Mouse (Mus musculus): ENCODE data around the gene Poc1a.
A peak's percentile ranks its signal among the peaks of the same experiment; 100 is the strongest.

GRCm38 (mm10) chr9:106231816-106232215 is 49.0 kb upstream of the Poc1a start:
- no peak for TF ChIP-seq E2F4 (IDR thresholded peaks at IDR 0.05; ENCODE audit: insufficient replicate concordance, low read depth, low read length)
- TF ChIP-seq RCOR1 (conservative IDR thresholded peaks at IDR 0.05; ENCODE audit: low read depth, low read length): no peak
- no peak for TF ChIP-seq MAX (IDR thresholded peaks at IDR 0.05; ENCODE audit: low read length)
- peak in 1 of 2 experiments; percentile 36; a peak in 1 of 4 replicates for TF ChIP-seq CTCF (conservative IDR thresholded peaks at IDR 0.05 in 1 of 2, IDR thresholded peaks at IDR 0.05 in 1 of 2; ENCODE audit: low read depth in 2 of 2, low read length in 2 of 2)
- TF ChIP-seq ZNF384 (IDR thresholded peaks at IDR 0.05; ENCODE audit: low read depth, low read length): no peak
